Mouse (Mus musculus): ENCODE measurements around the gene Igsf8. TPM values are rescaled to one million over a fixed set of nuclear protein-coding genes. Genes with fewer than 3 reads are reported as not detected.
"Not testable (repeated sequence)": the region's sequence is repeated elsewhere in the genome, so short reads cannot be mapped to it uniquely, and the experiment has no call there.

Igsf8 gene
- 9.0 and 10.1 TPM in 2 replicates for total RNA-seq (2017)

- no peak for ATAC-seq (ENCODE audit: extremely low read depth, insufficient number of reproducible peaks, low FRiP score, poor library complexity, severe bottlenecking)
Observed at GRCm38 (mm10) chr1:172261477-172262078, at the start of gene Igsf8. Gene Igsf8 (plus strand): TSS chr1:172261641.

DNA sequence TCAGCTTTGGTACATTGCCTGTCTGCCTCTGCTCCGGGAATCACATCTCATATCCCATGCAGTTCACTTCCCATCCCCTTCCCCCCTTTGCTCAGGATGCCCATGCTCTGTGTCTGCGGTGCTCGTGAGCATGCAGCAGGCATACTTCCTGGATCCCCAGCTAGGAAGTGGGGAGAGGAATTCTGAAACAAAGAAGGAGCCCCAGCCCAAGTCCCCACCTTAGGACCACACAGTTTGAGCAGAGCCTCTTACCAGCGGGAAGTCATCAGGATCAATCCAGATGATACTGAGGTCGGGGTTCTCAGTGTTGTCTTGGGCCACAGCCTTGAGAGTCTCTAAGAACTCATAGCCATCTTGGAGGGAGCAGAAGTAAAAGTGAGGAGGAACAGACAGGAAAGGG lies 48.7 kb upstream of the Igsf8 start:
- ATAC-seq (ENCODE audit: extremely low read depth, insufficient number of reproducible peaks, low FRiP score, poor library complexity, severe bottlenecking) = no peak

GRCm38 (mm10) chr1:172213771-172214170 lies 47.7 kb upstream of the Igsf8 start:
- no peak for ATAC-seq (ENCODE audit: extremely low read depth, insufficient number of reproducible peaks, low FRiP score, poor library complexity, severe bottlenecking)

GRCm38 (mm10) chr1:172214748-172215147 lies 46.7 kb upstream of the Igsf8 start:
- no peak for ATAC-seq (ENCODE audit: extremely low read depth, insufficient number of reproducible peaks, low FRiP score, poor library complexity, severe bottlenecking)

GRCm38 (mm10) chr1:172217148-172217547 lies 44.3 kb upstream of the Igsf8 start:
- ATAC-seq (ENCODE audit: extremely low read depth, insufficient number of reproducible peaks, low FRiP score, poor library complexity, severe bottlenecking) = peak; percentile 92

GRCm38 (mm10) chr1:172218164-172218910 lies 43.1 kb upstream of the Igsf8 start:
- ATAC-seq (ENCODE audit: extremely low read depth, insufficient number of reproducible peaks, low FRiP score, poor library complexity, severe bottlenecking) = no peak

DNA sequence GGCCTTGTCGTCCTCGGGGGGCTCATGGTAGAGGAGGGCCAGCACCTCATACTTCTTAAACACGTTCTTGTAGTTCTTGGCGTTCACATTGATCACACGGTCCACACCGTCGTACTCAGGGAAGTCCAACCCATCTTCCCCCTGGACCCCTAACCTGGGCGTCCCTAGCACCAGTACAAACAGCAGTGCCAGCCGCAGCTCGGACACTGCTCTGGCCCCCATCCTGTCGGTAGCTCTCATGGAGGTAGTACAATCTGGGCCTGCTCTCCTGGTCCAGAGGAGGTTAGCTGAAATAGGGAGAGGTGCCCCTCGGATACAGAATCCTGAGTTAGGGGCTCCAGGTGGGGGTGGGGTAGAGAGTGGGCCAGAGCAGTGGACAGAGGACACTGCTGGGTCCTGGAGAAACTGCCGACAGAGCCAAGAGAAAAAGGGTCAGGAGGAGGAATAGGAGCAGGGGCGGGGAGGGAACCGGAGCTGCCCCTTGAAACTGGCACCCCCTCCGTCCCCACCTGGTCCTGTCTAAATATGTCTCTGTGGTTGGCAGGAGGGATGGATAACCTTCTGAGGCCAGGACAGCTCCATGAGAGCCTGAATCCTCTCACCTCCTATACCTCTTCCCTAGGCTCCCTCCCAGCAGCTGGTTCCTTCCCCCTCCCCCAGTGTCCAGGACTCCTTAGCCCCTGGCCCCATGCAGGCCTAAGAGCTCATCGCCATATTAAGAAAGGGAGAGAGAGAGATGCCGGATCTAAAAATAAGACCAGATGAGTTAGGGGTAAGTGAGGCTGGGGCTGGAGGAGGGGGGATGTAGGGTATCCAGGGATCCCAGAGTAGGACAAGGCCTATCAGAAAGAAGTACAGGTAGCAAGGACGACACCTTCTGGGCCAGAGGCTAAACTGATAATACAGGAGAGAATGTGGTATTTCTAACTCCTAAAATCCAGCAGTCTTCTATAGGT lies 41.7 kb upstream of the Igsf8 start, which contains the start of gene Casq1:
Gene Casq1 (minus strand): TSS at position 418 of the 956 bp plus-strand sequence.
- no peak for ATAC-seq (ENCODE audit: extremely low read depth, insufficient number of reproducible peaks, low FRiP score, poor library complexity, severe bottlenecking)

- ATAC-seq (ENCODE audit: extremely low read depth, insufficient number of reproducible peaks, low FRiP score, poor library complexity, severe bottlenecking) = no peak
Observed at GRCm38 (mm10) chr1:172220414-172220813, 41.0 kb upstream of the Igsf8 start.

GRCm38 (mm10) chr1:172221297-172222063 lies 40.0 kb upstream of the Igsf8 start:
- ATAC-seq (ENCODE audit: extremely low read depth, insufficient number of reproducible peaks, low FRiP score, poor library complexity, severe bottlenecking) = no peak

GRCm38 (mm10) chr1:172228209-172228608 lies 33.2 kb upstream of the Igsf8 start:
- no peak for ATAC-seq (ENCODE audit: extremely low read depth, insufficient number of reproducible peaks, low FRiP score, poor library complexity, severe bottlenecking)

DNA sequence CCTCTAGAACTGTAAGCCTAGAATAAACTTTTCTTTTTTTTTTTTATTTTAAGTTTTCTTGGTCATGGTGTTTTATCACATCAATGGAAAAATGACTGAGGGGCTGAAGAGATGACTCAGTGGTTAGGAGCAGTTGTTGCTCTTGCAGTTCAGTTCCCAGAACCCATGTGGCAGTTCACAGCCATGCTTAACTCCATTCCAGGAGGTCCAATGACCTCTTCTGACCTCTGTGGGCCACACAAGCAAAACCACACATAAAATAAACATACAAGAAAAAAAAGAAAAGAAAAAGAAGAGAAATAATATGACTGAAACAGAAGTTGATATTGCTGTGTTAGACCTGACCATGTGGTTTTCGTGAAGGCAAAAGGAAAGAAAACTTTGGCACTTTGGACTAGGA lies 32.2 kb upstream of the Igsf8 start:
- ATAC-seq (ENCODE audit: extremely low read depth, insufficient number of reproducible peaks, low FRiP score, poor library complexity, severe bottlenecking) = no peak

DNA sequence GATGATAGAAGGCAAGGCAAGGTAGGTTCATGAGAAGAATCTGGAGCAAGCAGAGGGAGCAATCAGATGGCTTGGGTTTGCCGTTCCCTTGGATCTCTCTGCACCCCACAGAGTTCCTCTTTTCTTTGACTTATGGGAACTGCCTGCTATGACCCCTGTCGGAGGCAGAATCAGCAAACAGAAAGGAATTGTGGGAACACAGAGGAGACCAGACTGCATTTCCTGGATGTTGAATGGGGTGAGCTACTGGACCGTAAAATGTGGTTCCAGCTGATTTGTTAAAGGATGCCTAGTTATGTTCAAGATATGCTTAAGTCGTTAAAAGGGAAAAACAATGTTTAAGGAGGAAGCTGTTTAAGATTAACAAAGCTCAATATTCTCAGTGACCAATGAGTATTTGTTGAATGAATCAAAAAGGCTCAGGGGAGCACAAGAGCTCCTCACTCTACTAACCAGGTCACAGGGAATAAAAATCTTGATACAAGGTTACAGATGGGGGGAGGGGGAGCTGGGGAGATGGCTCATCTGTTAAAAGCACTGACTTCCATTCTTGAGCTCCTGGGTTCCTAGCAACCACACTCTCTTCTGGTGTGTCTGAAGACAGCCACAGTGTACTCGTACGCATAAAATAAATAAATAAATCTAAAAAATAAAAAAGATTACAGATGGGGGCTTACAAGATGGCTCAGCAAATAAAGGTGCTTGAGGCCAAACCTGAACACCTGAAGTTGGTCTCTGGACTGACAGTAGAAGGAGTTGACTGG lies 20.3 kb upstream of the Igsf8 start:
- ATAC-seq (ENCODE audit: extremely low read depth, insufficient number of reproducible peaks, low FRiP score, poor library complexity, severe bottlenecking) = 0 out of 2 replicates have a peak, but pooled peaks have one; percentile 6

DNA sequence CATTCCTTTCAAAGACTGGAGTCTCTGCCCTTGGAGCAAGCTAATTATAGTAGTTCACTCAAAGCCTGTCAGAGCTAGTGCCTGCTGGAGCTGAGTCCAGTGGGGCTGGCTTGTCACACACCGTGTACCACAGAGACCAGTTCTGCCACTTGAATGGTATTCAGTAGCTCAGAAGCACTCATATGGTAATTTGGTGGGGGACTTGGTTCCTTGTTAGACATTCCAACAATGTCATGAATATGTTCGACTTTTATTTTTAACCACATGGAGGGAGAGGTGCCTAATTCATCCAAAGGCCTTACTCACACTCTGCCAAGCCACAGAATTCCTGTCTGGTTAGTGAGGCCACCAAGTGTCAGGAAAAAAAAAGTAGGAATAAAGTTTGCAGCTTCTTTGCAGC lies 19.0 kb upstream of the Igsf8 start:
- no peak for ATAC-seq (ENCODE audit: extremely low read depth, insufficient number of reproducible peaks, low FRiP score, poor library complexity, severe bottlenecking)

GRCm38 (mm10) chr1:172243547-172244205 lies 17.8 kb upstream of the Igsf8 start:
- no peak for ATAC-seq (ENCODE audit: extremely low read depth, insufficient number of reproducible peaks, low FRiP score, poor library complexity, severe bottlenecking)

DNA sequence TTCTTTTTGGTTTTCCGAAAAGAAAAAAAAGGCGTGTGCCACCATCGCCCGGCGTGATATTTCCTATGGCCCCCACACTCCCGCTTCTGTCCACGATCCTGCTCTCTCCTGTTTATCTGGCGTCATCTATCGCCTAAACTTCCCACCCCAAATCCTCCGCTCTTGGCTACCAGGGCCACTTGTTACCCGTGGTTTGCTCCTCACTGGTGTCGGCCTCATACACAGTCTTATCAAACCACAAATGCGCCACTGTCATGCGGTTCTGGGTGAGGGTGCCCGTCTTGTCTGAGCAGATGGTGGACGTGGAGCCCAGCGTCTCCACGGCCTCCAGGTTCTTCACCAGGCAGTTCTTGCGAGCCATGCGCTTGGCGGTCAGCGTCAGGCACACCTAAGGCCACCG lies 16.8 kb upstream of the Igsf8 start:
- not testable (repeated sequence) for ATAC-seq (ENCODE audit: extremely low read depth, insufficient number of reproducible peaks, low FRiP score, poor library complexity, severe bottlenecking)

- ATAC-seq (ENCODE audit: extremely low read depth, insufficient number of reproducible peaks, low FRiP score, poor library complexity, severe bottlenecking) = no peak
Observed at GRCm38 (mm10) chr1:172247216-172247615, 14.2 kb upstream of the Igsf8 start.

DNA sequence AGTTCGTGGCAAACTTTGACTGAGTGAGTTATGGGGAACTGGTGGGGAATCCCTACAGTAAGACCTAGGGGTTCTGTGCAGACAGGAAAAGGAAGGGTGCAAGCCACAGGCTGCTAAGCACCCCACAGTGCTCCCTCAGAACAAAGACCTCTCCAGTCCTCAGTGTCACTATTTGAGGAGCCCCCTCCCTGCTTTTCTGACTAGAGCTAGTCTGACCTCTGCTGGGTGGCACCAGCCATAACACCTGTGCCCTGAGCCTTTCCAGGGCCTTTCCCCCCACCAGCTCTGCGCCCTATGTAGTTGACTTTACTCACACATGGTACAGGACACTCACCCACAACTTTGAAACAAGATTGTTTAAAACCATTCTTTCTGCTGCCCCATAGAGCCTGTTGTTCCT lies 13.8 kb upstream of the Igsf8 start:
- 0 out of 2 replicates have a peak, but pooled peaks have one; percentile 26 for ATAC-seq (ENCODE audit: extremely low read depth, insufficient number of reproducible peaks, low FRiP score, poor library complexity, severe bottlenecking)

Data from neutrophil, adult 5-6 weeks (primary cell).